Mouse (Mus musculus): ENCODE results near the gene Lgals7.

DNA sequence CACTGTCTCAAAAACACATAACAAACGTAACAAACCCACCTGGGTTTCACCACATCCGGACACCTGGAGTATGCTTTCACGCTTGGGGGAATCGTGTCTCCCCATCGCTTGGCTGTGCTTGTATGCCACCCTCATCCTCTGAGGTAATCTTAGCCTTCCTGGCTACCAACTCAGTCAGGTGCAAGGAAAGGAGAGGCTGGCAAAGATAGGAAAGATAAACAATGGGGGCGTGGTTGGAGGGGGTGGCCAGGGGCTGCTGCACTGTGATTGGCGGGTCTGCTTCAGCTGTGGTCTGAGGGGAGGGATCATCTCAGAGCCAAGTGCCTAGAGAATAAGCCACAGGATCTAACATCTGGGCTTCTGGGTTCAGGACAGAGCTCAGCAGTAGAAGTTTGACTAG is 16.0 kb downstream of the Lgals7 start:
- no peak for TF ChIP-seq CTCF (IDR thresholded peaks at IDR 0.05; ENCODE audit: control insufficient read depth, insufficient read depth, low read length)
- no peak for TF ChIP-seq POLR2A (IDR thresholded peaks at IDR 0.05; ENCODE audit: borderline replicate concordance, control insufficient read depth, low read depth, low read length)

Data from bone marrow, adult 2 months (tissue).